Mouse (Mus musculus) layer of hippocampus, adult 2 months (tissue): Measurements from ENCODE around the gene Plxna4. TPM values are rescaled to one million over a fixed set of nuclear protein-coding genes. Genes with fewer than 3 reads are reported as not detected.
A peak's percentile ranks its signal among the peaks of the same experiment; 100 is the strongest.

Experiments used
- DNase-seq, 2 experiments: peaks; one replicate each; pipeline ENCODE4 v3.0.0; 2022; ENCODE audit warnings: low spot score in 2 of 2
- H3K27ac ChIP-seq: fragments of 200-600 bp; 2 replicates; pipeline ENCODE4 v1.8.1; 2022
- H3K4me3 ChIP-seq: fragments of 200-600 bp; 2 replicates; pipeline ENCODE4 v1.8.1; 2022; ENCODE audit warnings: mild to moderate bottlenecking
- CTCF ChIP-seq: fragments of 200-600 bp; conservative IDR thresholded peaks from 2 replicates; pipeline ENCODE4 v1.8.1; 2022; ENCODE audit warnings: antibody characterized with exemption, mild to moderate bottlenecking, moderate library complexity
- total RNA-seq, 2 experiments: library from RNA; stranded (reverse); gene quantifications; 2 replicates each; pipeline ENCODE4 v1.2.3; 2021

The Plxna4 gene
- total RNA-seq, 2 experiments from 2014 or later: 126 to 131 TPM

GRCm38 (mm10) chr6:32369092-32369491 lies 218.9 kb downstream of the Plxna4 start:
- no peak overlapping the region for H3K27ac ChIP-seq
- no peak overlapping the region for H3K4me3 ChIP-seq
- no peak for DNase-seq
- TF ChIP-seq CTCF: no peak

- no peak overlapping the region for H3K4me3 ChIP-seq
- TF ChIP-seq CTCF: no peak
- H3K27ac ChIP-seq: no peak overlapping the region
- DNase-seq: no peak
Observed at GRCm38 (mm10) chr6:32368408-32368807, 219.6 kb downstream of the Plxna4 start.

GRCm38 (mm10) chr6:32364933-32365332 lies 223.1 kb downstream of the Plxna4 start:
- TF ChIP-seq CTCF: no peak
- no peak for DNase-seq
- Histone ChIP-seq H3K4me3 (no peak overlapping the region), H3K27ac (no peak overlapping the region)

GRCm38 (mm10) chr6:32363489-32364068 lies 224.4 kb downstream of the Plxna4 start:
- DNase-seq: no peak
- Histone ChIP-seq H3K27ac (no peak overlapping the region), H3K4me3 (no peak overlapping the region)
- TF ChIP-seq CTCF: no peak

- DNase-seq: no peak
- no peak overlapping the region for H3K4me3 ChIP-seq
- no peak for TF ChIP-seq CTCF
- H3K27ac ChIP-seq: no peak overlapping the region
Observed at GRCm38 (mm10) chr6:32362421-32362820, 225.6 kb downstream of the Plxna4 start.

- H3K27ac ChIP-seq: no peak overlapping the region
- no peak for TF ChIP-seq CTCF
- DNase-seq: no peak
- H3K4me3 ChIP-seq: no peak overlapping the region
Observed at GRCm38 (mm10) chr6:32359675-32360074, 228.3 kb downstream of the Plxna4 start.

GRCm38 (mm10) chr6:32357497-32357896 lies 230.5 kb downstream of the Plxna4 start:
- Histone ChIP-seq H3K4me3 (no peak overlapping the region), H3K27ac (no peak overlapping the region)
- TF ChIP-seq CTCF: no peak
- no peak for DNase-seq

GRCm38 (mm10) chr6:32355559-32355958 lies 232.4 kb downstream of the Plxna4 start:
- Histone ChIP-seq H3K27ac (peak overlapping the region; percentile 24; the same call in 1 of the 2 replicates), H3K4me3 (no peak overlapping the region)
- no peak for DNase-seq
- TF ChIP-seq CTCF: no peak

- no peak for TF ChIP-seq CTCF
- DNase-seq: no peak
Observed at GRCm38 (mm10) chr6:32348996-32349395, 239.0 kb downstream of the Plxna4 start.

GRCm38 (mm10) chr6:32348126-32348525 lies 239.9 kb downstream of the Plxna4 start:
- H3K4me3 ChIP-seq: no peak overlapping the region
- no peak for DNase-seq
- H3K27ac ChIP-seq: no peak overlapping the region; the same call in 1 of the 2 replicates
- no peak for TF ChIP-seq CTCF

More at GRCm38 (mm10) chr6:32348996-32349395, 239.0 kb downstream of the Plxna4 start:
- Histone ChIP-seq H3K27ac (no peak overlapping the region), H3K4me3 (no peak overlapping the region)

GRCm38 (mm10) chr6:32346015-32346414 lies 242.0 kb downstream of the Plxna4 start:
- TF ChIP-seq CTCF: no peak
- DNase-seq: no peak
- H3K4me3 ChIP-seq: no peak overlapping the region
- peak overlapping the region; percentile 62; the same call in 1 of the 2 replicates for H3K27ac ChIP-seq

GRCm38 (mm10) chr6:32342727-32343126 lies 245.3 kb downstream of the Plxna4 start:
- no peak for TF ChIP-seq CTCF
- H3K27ac ChIP-seq: no peak overlapping the region
- DNase-seq: no peak
- no peak overlapping the region for H3K4me3 ChIP-seq

GRCm38 (mm10) chr6:32342272-32342671 lies 245.7 kb downstream of the Plxna4 start:
- no peak overlapping the region for H3K4me3 ChIP-seq
- TF ChIP-seq CTCF: no peak
- H3K27ac ChIP-seq: no peak overlapping the region
- no peak for DNase-seq

- DNase-seq: no peak
- H3K27ac ChIP-seq: no peak overlapping the region
- TF ChIP-seq CTCF: no peak
- no peak overlapping the region for H3K4me3 ChIP-seq
Observed at GRCm38 (mm10) chr6:32338416-32338943, 249.5 kb downstream of the Plxna4 start.
